Mouse (Mus musculus) frontal cortex, postnatal 10 days (tissue): ENCODE results near the gene Fmn2.

Experiments used
- DNase-seq, 2 experiments: peaks; one replicate each; pipeline ENCODE4 v3.0.0; 2022; ENCODE audit warnings: low spot score in 2 of 2, mixed read lengths in 1 of 2

Gene Fmn2

DNA sequence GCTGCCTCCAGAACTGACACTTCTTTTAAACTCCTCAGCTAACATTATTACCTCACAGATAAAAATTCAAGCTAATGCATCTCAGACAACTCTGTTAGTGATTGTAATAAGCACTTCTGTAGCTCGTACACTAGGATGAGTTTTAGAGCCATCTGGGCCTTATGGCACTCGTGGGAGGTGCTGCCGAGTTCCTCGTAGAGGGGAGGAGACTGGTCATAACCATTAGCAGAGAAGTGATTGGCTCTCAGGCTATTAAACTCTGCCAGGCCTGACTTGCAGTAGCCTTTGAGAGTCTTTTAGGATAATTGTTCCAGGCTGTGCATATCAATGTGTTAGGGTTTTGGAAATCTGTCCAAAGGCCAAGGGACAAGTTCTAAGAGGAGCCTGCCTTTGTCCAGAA lies 55.6 kb downstream of the Fmn2 start:
- no peak for DNase-seq

DNA sequence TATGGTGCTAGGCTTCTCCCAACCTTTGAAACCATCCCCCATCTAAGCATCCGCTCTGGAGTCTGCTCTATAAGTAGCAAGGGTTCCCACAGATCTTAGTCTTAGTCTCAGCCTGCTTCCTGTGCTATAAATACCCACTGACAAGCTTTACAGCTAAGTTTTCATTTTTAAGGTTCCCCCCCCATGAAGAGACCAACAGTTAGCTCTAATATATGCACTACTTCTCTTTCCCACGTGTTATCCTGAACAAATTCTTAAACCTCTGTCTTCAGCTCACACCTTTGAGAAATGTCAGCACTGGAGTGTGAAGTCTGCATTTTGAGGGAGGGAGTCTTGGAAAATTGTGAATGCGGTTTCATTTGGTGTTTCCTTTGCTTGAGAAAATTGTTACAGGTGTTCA lies 56.2 kb downstream of the Fmn2 start:
- DNase-seq = no peak

DNA sequence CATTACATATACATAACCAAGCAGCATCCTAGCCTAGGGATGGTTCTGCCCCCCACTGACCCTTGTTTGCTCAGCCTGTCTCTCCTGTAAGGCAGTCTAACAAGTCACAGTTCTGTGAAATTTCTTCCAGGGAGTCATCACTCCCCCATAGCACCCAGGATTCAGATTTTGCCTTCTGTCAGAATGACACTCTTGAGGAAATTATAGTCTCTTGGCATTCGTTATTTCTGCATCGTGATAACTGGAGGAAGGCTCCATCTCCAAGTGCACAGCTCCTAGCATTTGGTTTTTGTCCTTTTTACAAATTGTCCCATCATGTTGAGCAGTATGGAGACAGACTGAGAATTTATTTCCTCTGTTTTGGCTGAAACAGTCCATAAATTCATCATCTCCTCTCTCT lies 56.9 kb downstream of the Fmn2 start:
- DNase-seq = no peak

DNA sequence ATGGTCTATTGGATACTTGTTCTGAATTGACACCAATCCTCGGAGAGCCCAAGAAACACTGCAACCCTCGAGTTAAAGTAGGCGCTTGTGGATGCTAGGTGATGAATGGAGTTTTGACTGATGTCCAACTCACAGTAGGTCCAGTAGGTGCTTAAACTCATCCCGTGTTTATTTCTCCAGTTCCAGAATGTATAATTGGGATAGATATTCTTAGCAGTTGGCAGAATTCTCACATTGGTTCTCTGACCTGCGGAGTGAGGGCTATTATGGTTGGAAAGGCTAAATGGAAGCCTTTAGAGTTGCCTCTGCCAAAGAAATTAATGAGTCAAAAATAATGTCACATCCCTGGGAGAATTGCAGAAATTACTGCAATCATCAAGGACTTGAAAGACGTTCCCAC lies 62.9 kb downstream of the Fmn2 start:
- DNase-seq = no peak

DNA sequence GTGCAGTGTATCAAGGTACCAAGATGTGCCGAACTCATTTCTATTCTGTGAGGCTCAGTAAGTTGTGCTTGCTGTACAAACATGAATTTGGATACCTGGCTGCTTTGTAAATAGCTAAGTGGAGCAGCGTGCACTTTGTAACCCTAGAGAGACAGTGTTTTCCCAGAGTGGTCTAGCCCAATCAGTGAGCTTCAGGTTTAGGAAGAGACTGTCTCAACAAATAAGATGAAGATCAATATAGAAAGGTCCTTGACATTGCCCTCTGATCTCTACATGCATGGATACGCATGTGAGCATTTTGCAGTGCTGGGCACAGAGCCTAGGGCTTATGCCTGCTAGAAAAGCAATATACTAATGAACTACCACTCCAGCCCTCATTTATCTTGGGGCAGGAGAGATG lies 67.0 kb downstream of the Fmn2 start:
- DNase-seq = no peak

DNA sequence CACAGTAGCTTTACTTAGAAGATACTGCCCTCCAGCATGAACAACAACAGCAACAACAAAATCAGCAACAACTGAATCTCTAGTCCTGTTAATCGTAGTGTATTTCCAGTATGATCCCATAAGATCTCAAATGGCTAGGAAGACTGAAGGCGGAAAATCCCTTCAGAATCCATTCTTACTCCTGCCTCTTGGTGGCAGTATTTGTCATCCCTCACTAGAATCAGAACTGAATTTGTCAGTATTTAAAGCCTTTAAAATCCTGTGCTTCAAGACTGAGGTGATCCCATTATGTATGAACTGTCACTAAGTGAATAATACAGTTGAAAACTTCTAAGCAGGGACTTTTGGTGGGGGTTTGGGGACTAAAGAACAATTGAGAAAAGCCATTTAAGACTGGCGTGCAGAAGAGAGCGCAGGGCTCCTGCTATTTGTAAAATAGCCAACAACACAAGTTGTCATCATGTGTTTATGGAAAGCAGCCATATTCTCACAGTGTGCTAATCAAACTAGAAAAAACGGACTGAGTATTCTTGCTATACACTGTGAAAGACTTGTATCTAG lies 90.9 kb downstream of the Fmn2 start:
- DNase-seq = no peak

DNA sequence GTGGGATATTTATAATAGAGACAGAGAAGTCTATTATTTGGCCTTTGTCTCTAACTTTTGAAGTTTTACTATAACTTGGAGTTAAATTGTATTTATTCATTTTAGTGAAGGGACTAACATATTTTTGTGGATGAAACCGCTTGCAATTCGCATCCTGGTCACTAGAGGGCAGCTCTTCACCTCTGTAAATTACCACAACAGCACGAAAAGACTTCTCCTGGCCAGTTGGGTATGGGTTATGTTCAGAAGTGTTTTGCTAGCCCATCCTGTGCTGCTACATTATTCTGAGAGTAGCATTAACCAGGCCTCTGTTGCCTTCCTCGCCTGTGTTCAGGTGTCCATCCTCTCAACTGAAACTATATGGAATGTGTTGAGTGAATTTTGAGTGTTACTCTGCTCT lies 93.4 kb downstream of the Fmn2 start:
- DNase-seq = peak; percentile 14 to 52

DNA sequence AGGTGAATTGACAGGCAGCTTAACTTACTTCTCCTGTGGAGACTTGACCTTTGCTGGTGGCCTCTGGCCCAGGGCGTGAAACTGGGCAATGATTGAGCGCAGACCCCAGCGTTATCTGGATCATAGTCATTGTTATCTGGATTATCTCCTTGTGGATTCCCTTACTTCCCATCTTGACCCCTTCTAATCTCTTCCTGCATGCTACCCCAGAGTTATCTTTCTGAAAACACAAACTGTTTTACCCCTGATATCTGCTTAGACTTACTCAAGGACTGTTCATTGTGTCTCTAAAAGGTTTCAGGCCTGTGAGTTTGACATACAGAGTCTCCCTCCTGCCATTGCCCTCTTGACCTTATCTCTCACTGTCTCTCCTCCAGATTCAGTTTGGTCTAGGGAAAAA lies 95.9 kb downstream of the Fmn2 start:
- DNase-seq = no peak

DNA sequence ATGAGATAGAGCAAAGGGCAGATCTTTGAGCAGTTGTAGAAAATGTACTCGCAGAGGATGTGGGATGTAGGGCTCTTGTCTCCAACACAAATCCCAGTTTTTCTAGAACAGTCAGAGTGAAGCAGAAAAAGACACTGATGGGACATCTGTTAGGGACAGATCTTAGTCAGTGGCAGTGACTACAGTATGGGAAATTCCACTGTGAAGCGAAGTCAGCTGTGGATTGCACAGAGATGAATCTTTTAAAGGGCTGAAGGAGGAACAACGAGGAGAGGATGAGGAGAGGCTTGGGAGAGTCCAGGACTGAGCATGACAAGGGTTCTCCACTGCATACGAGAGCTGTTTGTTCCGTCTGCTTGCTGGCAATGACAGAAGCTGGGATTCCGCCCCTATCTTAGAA lies 96.6 kb downstream of the Fmn2 start:
- DNase-seq = no peak

DNA sequence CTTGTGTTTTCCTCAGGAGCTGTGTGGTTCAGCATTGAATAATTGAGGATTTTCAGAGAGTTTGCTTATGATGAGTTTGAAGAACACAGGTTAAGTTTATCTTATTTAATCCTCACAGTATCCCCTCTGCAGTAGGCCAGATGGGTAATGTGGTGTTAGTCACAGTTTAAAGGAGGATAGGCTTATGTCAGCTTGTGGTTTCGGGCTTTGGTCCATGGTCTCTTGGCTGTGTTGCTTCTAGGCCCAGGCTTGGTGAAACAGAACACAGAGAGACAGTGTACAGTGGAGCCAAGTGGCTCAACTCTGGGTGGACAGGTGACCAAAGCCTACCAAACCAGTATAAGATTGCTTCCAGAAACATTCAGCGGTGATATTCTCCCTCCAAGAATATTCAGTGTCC lies 98.4 kb downstream of the Fmn2 start:
- DNase-seq = no peak

DNA sequence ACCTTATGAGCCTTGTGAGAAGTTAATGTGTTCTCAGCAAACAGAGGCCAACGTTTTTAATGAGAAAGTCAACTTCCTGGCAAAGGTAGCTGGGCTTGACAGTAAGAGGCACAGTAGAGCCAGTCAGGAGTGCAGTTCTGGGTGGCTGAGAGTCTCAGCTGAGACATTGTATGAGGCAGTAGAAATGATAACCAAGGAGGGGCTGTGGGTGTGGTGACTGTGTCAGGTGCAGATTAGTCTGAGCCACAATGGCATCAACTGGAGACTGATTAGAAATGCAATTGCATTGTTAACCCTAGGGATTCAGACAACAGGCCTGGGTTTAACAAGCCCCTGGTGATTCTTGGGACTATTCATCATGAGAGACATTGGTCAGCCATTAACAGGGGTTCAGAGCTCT lies 99.0 kb downstream of the Fmn2 start:
- DNase-seq = no peak

DNA sequence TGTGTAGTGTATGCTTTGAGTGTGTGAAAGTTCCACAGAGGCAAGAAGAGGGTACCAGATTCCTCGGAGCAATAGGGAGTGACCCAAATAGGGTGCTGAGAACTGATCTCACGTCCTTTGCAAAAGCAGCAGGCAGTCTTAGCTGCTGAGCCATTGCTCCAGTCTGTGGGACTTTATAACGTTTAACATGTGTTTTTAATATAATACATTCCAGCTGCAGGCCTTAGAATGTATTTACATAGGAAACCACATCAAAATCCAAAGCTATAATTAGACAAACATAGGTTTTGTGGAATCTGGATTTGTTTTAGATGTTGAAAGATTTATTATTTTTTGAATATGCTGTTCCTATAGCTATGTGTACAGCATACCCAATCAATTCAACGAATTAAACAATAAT lies 115.7 kb downstream of the Fmn2 start:
- DNase-seq = no peak

DNA sequence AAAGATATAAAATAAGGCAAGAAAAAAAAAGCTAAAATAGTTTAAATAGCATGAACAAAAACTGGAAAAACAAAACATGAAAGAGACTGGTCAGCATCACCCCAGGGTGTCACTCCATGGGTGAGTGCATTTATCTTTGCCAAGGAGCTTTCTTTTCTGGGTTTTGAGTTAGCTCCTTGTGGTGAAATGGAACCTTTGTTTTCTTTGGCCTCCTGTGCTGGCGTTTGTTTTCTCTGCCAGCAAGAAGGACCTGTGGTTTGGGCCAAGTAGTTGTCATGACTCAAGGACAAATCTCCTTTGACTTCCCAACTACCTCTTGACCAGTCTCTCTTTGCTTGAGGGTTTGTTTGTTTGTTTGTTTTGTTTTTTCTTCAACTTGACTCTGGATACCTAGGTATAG lies 119.9 kb downstream of the Fmn2 start:
- DNase-seq = no peak

DNA sequence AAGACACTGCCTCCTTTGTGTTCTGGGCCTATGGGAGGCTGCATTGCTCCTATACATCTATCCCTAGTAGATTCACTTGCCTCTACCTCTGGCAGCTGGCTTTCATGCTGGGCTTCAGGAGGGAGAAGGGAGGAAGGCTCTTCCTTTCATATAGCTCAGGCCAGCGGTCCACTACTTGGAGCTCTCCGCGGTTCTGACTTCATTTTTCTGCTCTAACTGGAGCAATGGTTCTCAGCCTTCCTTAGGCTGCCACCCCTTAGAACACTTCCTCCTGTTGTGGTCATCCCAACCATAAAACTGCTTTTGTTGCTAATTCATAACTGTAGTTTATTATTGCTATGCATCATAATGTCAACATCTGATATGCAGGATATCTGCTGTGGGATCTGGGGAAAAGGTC lies 121.4 kb downstream of the Fmn2 start:
- DNase-seq = no peak

DNA sequence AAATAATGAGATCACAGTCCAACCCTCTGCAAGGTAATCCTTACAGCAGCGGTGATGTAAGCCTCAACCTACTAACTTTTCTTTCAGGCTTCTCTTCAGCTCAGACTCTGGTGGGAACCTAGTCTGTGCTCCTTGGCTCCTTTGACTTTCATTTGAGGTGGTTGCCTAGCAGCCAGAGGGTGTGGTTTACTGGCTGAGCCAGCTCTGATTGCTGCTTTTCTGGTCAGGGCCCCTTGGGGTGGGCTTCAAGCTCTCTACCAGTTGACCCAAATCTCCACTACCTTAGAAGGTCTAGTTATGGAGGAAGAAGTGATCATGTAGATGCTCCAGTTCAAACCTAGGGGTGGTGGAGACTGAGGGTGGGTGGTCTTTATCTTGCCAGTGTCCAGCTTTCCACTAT lies 128.4 kb downstream of the Fmn2 start:
- DNase-seq = no peak

DNA sequence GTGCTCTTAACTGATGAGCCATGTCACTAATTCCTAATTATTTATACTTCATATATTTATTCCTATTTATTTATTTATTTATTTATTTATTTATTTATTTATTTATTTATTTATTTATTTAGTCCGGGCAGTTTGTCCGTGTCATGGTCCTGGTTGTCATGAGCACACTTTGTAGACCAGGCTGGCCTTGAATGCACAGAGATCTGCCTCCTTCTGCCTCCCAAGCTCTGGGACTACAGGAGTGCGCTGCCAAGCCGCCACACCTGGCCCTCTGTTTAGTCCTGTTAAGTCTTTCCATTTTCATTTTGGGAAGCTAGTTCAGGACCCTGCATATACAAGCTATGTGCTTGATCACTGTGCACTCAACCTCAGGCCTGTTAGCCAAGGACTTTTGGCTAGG lies 134.7 kb downstream of the Fmn2 start:
- no peak for DNase-seq

DNA sequence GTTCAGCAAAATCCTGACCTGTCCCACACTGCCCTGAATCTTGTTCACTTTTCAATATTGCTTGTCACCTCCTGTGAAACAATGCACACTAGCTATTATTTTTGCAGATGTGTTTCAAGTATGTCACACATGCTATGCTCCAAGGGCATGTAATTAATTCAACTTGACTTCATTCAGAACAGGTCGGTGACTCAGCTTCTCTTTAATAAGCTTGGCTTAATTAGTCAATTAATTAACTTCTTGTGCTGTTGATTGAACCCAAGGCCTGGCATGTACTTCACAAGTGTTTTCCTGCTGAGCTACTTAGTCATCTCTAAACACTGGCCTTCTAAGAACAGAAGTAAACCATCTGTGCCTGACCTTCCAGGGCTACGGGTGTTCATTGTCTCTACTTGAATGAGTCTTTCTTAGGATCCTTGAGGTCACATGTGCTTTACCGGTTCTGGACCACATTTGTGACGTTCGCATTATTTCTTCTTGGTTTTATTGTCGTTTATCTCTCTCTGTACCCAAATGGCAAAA lies 136.0 kb downstream of the Fmn2 start:
- no peak for DNase-seq

DNA sequence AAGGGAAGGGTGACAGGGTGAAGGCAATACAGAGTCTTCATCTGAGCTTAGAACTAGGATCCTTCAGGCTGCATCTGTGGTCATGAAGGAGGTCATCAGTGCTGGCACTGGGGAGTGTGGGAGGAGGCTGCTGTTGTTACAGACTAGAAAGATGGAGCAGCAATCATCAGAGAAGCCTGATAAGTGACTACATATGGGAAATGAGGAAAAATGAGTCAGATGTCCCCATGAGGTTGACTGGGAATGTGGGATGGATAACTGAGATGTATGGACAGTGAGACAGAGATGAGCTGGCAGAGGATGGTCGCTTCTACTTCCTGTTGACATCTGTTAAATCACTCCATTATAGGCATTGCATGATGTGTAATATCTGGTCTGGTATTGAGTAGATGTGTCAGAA lies 139.3 kb downstream of the Fmn2 start:
- DNase-seq = no peak

DNA sequence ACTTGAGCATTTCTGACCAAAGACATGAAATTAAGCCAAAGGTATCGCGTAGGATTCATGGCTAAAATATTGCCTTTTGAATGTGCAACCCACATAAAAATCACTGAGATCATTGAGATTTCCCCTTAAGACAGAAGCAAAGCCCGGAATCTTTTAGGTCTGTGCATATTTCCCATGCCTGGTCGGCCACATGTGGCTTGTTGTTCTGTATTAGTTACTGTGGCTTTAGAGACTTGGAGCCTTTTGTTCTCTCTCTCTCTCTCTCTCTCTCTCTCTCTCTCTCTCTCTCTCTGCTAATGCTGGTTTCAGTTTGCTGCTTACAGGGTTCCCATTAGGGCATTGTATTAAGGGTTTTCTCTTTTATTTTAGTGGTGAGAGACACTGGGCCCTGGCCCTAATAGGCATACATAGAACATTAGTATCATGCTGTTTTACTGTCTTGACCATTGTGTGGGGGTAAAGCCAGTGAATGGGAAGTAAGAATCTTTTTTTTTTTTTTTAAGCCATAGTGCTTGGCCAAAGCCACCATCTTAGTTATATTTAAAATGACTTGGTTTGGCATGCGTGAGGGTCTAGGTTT lies 141.9 kb downstream of the Fmn2 start:
- no peak for DNase-seq

DNA sequence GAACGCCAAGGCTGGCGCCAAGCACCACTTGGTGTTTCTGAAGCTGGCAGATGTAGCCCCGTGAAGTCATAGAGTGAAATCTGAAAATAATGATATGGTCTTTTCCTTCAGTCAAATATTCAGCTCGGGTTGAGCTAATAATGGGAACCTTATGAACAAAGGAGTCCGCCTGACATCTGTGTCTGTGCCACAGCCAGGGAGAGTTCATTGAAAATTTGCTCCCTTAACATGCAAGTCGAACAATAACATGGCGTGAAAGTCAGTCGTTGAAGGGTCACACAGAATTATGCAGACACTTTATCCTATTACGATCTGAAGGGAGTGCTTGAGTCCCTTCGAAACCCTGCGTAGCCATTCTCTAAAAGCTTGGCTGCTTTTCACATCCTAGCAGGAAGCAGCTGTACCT lies 147.8 kb downstream of the Fmn2 start:
- no peak for DNase-seq

DNA sequence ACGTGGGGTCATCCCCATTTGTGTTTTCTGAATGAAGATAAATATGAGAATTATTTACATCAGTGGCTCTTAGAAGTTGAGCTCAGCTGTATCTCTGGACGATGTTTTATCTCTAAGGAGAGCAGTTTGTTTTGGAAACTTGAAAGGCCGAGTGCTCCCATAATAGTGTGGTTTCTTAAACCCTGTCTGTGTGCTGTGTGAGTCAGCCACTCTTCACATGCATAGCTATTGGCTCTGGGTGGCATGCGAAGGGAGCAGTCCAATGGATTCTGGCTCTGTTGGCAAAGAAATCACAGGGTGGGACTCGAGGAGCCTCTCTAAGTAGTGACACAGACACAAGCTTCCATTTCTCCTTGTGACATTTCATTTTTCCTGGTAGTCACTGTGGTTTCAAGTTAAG lies 152.9 kb downstream of the Fmn2 start:
- no peak for DNase-seq

DNA sequence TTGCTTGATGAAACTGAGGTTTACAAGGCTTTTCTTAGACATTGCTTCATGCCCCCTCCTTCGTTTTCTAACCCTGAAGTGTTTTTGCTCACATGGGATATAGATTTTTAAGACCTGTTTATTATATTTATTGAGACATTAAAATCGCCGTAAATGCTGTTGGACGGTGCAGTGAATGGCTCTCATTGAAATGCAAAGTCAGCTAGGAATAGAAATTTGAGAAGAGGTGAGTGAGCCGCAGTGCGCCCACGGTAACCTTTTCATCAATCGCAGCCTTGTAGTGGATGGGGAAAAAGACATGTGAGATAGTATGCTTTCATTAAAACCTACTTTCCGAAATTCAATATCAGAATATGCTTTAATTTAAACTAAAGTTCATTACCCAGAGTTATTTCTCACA lies 153.7 kb downstream of the Fmn2 start:
- no peak for DNase-seq

DNA sequence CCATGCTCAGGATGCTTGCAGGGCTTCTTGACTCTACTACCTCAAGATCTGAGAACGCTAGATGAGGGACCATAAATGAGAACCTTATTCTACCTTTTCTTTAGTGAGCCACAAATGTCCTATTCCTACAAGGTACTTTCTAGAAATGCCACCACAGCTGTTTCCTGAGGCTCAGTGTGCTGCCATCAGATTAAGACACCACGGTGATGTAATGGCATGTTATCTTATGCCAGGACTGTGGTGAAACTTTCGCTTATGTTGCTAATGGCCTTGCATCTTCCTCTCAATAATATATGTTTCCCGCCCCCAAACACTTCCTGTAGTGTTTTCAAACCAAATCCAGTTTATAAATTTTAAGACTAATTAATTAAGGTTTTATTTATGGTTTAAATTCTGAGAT lies 154.9 kb downstream of the Fmn2 start:
- DNase-seq = no peak
